Mouse (Mus musculus) adrenal gland, adult 8-10 months (tissue): ENCODE measurements around the gene Wbp1. TPM values are rescaled to one million over a fixed set of nuclear protein-coding genes. Genes with fewer than 3 reads are reported as not detected.

Experiments used
- DNase-seq: peaks from one replicate; pipeline ENCODE4 v3.0.0; 2022
- total RNA-seq, 4 experiments: library from RNA; stranded (reverse); gene quantifications; 2 replicates each; pipeline ENCODE4 v1.2.4; 2022

The Wbp1 gene
- total RNA-seq, 4 experiments from 2014 or later: 100 to 106 (median 105) TPM

- no peak for DNase-seq
These were observed 4.8 kb downstream of the Wbp1 start for GRCm38 (mm10) chr6:83116373-83117164.

GRCm38 (mm10) chr6:83115682-83116372, 5.5 kb downstream of the Wbp1 start:
- DNase-seq: no peak

DNA sequence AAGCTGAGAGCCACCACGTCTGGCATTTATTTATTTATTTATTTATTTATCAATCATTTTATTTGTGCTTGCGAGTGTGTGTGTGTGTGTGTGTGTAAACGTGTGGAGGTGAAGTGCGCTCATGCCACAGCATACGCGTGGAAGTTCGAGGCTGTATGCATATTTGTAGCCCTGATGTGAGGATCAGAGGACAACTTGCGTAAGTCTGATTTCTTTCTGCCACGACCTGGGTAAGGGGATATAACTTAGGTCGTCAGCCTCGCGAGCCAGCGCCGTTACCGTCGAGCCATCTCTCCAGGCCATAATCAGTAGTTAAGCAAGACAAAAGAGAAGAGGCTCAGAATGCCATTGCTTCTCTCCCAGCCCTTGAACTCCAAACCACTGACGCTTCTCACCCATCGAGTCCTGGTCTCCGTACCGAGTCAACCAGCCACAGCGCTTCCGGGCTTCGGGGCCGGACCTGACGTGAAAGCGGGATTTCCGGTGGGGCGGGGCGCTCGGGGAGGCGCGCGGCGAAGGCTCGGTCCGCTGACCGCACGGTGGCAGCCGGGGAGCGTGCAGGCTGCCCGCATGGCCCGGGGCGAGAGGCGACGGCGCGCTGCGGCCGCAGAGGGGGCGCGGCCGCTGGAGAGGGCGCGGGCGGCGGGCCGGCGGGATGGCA, 6.2 kb downstream of the Wbp1 start, which contains the start of gene Mogs:
Gene Mogs (plus strand): TSS at position 486 of the 661 bp plus-strand sequence.
- DNase-seq: peak; percentile 91

GRCm38 (mm10) chr6:83111510-83112136, 9.7 kb downstream of the Wbp1 start:
- no peak for DNase-seq

DNA sequence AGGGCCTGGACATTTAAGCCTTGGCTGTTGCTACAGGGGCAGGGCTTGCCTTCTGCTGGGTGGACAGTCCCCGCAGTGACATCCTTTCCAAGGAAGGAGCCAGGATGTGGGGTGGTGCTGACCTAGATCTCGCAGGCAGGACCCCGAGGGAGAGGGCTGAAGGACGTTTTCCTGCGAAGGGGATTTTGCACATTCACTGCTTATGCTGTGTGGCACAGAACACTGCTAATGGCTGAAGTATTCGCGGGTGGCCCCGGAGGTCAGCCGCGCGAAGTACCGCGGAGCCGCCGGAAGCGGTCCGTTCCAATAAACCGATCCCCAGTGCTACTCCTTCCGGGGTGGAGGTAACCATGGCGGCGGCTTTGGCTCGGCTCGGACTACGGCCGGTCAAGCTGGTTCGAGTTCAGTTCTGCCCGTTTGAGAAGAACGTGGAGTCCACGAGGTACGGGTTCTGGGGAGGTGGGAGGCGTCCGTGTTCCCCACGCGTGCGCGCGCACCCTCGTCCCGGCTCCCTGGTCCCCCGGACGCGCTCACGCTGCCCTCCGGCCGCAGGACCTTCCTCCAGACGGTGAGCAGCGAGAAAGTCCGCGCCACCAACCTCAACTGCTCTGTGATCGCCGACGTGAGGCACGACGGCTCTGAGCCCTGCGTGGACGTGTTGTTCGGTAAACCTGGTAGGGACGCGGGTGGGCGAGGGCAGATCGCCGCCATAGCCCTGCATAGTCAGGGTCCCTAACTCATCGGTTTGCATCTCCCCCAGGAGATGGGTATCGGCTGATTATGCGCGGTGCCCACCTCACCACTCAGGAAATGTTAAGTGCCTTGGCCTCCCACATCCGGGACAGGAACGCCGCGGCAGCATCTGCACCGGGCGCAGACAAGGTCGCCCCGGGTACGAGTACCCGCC, 12.3 kb downstream of the Wbp1 start, which contains the start of gene Mrpl53:
Gene Mrpl53 (plus strand): TSS at position 279 of the 907 bp plus-strand sequence.
- peak; percentile 74 for DNase-seq

- DNase-seq: peak; percentile 75
These were observed 13.6 kb downstream of the Wbp1 start for GRCm38 (mm10) chr6:83107566-83108400.

GRCm38 (mm10) chr6:83104158-83104557, 17.2 kb downstream of the Wbp1 start:
- DNase-seq: no peak

- no peak for DNase-seq
These were observed 18.2 kb downstream of the Wbp1 start for GRCm38 (mm10) chr6:83103130-83103650.

GRCm38 (mm10) chr6:83101688-83102556, 19.4 kb downstream of the Wbp1 start:
- DNase-seq: no peak

DNA sequence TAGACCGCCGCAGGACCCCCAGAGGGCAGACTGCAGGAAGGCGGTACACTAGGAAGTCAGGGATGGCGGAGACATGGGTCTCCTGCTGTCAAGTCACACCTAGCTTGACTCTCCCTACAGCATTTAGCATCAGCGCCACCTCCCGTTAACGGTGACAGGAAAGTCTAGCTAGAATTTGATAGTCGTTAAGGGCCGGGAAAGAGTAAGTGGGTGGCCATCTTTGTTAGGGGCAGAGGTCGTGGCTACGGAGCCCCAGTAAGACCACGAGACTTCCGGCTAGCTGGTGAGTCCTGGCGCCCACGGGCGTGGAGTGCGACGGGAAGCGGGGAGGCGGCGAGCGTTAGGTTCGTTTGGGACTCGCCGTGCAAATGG, 20.1 kb downstream of the Wbp1 start, which contains the start of the genes Ccdc142 and Gm42688:
Gene Ccdc142 (plus strand): TSS at position 286 of the 372 bp plus-strand sequence.
Gene Gm42688 (plus strand): TSS at position 302 of the 372 bp plus-strand sequence.
- DNase-seq: peak; percentile 92

DNA sequence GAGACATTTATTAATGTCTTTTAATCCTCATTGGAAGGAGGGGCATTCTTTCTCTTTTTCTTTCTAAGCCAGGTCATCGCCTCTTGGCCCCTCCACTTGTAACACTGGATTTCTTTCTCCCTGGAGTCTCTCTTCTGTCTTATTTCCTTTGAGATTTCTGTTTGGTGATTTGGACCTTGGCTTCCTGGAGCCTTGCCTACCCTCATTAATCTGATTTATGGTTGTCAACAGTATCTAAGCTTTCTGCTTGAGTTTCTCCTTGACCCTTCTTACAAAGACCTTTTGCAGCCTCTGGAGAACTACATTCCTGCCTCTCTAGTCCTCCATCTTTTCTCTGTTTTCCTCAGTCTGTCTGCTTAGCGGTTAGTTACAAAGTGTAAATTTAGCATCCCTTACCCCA, 22.9 kb downstream of the Wbp1 start:
- DNase-seq: peak; percentile 72

- no peak for DNase-seq
These were observed 25.4 kb downstream of the Wbp1 start for GRCm38 (mm10) chr6:83095968-83096367.

DNA sequence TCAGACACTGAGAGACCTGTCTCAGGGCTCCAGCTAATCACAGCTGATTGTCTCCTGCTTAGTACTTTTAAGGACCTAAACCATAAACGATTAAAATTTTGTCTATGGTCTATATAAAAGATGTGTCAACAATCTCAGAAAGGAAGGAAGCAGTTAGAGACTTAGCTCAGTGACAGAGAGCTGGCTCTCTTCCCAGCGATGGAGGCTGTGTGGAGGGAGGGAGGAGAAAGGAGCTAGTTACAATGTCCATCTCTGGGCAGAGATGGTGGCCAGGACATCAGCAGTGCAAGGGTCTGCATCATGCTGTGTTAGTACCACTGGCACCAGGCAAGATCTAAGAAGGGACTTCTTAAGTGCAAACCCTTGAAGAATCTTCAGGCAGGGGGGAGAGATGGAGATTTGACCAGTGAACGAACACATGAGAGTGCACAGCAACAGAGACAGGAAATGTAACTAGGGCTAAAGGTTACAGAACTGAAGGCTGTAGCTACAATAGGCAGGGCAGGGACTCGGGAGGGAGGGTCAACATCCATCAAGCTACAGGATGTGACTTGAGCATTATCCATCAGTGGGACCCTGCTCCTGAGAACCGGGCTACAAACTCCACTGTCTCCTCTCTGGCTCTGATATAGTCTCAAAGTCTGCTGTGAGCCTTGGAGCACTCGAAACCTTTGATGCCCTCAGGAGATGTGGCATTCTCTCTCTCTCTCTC, 28.8 kb downstream of the Wbp1 start:
- no peak for DNase-seq

DNA sequence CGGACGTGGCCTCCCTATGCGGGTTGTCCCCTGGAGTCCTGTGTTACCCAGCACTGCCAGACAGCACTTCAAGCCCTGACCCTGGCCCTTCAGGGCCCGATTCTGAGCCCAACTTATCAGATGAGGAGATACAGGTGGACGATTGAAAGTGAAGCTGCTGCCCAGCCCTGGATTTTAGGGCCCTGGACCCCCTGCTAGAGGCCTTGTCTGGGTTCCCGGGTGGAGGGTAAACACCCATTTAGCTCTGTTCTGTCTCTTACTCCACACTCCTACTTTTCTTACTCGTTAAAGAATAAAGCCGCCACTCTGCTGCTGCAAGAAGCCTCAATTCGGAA, 33.5 kb downstream of the Wbp1 start:
- DNase-seq: no peak

DNA sequence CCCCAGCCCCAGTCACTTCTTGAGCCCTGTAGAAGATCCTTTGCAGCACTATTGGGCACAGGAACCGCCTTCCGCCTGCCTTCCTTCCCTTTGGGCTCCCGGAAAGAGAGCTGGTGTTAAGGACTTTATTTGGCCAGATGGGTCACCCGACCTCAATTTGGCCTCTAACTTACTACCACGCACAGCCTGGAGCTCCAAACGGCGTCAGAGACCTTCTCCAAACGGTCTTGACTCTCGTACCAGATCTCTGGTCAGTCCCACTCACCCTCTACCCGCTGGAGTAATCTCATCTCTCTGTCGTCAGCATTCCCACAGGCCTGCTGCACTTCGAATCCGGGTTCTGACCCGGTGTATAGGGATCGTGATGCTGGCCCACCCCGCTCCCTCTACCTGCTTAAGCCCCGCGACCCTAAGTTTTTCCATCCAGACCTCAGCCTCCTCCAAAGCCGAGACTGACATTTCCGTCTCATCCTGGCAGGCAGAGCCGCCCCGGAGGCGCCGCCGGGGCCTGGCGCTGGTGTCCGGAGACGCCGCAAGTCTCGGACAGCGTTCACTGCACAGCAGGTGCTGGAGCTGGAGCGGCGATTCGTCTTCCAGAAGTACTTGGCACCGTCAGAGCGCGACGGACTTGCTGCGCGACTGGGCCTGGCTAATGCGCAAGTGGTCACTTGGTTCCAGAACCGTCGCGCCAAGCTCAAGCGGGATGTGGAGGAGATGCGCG, 34.0 kb downstream of the Wbp1 start:
- no peak for DNase-seq

DNA sequence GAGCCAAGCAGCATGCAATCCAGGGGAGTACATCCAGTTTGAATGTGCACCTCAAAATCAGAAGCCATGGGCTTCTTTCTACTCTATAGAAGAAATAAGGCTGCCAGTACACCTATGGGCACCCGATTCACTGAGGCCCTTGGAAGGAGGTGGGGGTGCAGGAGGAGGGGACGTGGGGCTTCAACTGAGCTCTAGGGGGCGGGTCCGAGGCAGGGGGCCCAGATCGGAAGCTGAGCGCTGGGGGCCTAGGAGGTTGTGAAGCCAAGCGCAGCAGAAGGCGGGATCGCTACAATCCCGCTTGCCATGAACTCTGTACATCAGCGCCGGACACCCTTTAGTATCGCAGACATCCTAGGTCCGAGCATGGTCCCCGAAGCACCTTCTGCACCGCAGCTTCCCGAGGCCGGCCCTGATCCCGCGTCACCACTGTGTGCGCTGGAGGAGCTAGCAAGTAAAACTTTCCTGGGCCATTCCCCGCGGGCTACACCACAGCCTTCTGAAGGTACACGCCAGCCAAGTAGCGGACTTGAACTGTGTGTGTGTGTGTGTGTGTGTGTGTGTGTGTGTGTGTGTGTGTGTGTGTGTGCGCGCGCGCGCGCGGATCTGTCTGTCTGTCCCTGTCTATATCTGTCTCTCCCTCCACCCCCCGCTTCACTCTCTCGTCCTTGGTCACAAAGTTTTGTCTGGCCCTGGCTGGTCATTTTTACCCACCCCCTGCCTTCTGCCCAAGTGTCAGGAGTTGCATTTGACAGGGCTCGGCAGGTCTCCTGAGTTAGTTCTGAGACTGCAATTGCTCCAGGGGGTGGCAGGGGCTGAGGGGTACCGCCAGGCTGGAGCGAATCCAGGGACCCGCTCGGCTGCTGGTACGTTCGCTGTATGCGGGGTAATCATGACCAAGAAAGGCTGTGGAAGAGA, 35.0 kb downstream of the Wbp1 start, which contains the start of gene Lbx2:
Gene Lbx2 (plus strand): TSS at position 247 of the 915 bp plus-strand sequence.
- DNase-seq: no peak

GRCm38 (mm10) chr6:83084477-83084876, 36.9 kb downstream of the Wbp1 start:
- no peak for DNase-seq
